Mouse (Mus musculus): ENCODE results near the gene Adam11. TPM values are rescaled to one million over a fixed set of nuclear protein-coding genes. Genes with fewer than 3 reads are reported as not detected.

The Adam11 gene
- polyA plus RNA-seq, 1 experiment from 2014 or later, result 8.8 TPM

- H3K27me3 ChIP-seq (ENCODE audit: insufficient read depth, low read length), result no peaks in the 10 kb centered on the region
- H3K4me2 ChIP-seq (replicated peaks; ENCODE audit: low read depth, low read length), result no peak overlapping the region
- WGBS, result 85% methylated on average over 5 of the region's 5 CpGs
- H3K27ac ChIP-seq (ENCODE audit: low read length), result no peak overlapping the region
- H3K36me3 ChIP-seq (ENCODE audit: insufficient read depth, low read length), result no peaks in the 10 kb centered on the region
- peaks cover 15% of the 10 kb centered on the region for H3K4me1 ChIP-seq (ENCODE audit: insufficient read depth, low read length)
- no peak for ATAC-seq (ENCODE audit: low FRiP score, low TSS enrichment)
- no peak overlapping the region for H3K9ac ChIP-seq (replicated peaks; ENCODE audit: low read length)
- no peak overlapping the region for H3K4me3 ChIP-seq (ENCODE audit: low read length)
- H3K9me3 ChIP-seq (ENCODE audit: low read length), result no peaks in the 10 kb centered on the region
Measured at GRCm38 (mm10) chr11:102787688-102788177, 26.5 kb downstream of the Adam11 start.

- H3K4me2 ChIP-seq (replicated peaks; ENCODE audit: low read depth, low read length), result no peak overlapping the region
- peaks cover 33% of the 10 kb centered on the region for H3K4me1 ChIP-seq (ENCODE audit: insufficient read depth, low read length)
- H3K27ac ChIP-seq (ENCODE audit: low read length), result peak overlapping the region; percentile 5
- no peaks in the 10 kb centered on the region for H3K27me3 ChIP-seq (ENCODE audit: insufficient read depth, low read length)
- H3K36me3 ChIP-seq (ENCODE audit: insufficient read depth, low read length), result peaks cover 6% of the 10 kb centered on the region; the same call in 1 of the 2 replicates
- WGBS, result 17% methylated on average over 14 of the region's 14 CpGs
- no peaks in the 10 kb centered on the region for H3K9me3 ChIP-seq (ENCODE audit: low read length)
- ATAC-seq (ENCODE audit: low FRiP score, low TSS enrichment), result no peak
- 0 out of 2 replicates have a peak overlapping the region, but pooled peaks have one; percentile 0 for H3K9ac ChIP-seq (replicated peaks; ENCODE audit: low read length)
- H3K4me3 ChIP-seq (ENCODE audit: low read length), result no peak overlapping the region
Measured at GRCm38 (mm10) chr11:102791682-102792445, 30.6 kb downstream of the Adam11 start.

GRCm38 (mm10) chr11:102794157-102794556 is 32.9 kb downstream of the Adam11 start:
- no peaks in the 10 kb centered on the region for H3K9me3 ChIP-seq (ENCODE audit: low read length)
- 12% methylated on average over 8 of the region's 8 CpGs for WGBS
- H3K9ac ChIP-seq (replicated peaks; ENCODE audit: low read length), result no peak overlapping the region
- H3K27me3 ChIP-seq (ENCODE audit: insufficient read depth, low read length), result no peaks in the 10 kb centered on the region
- H3K4me1 ChIP-seq (ENCODE audit: insufficient read depth, low read length), result peaks cover 33% of the 10 kb centered on the region
- ATAC-seq (ENCODE audit: low FRiP score, low TSS enrichment), result peak; percentile 55; the same call in 1 of the 2 replicates
- H3K4me3 ChIP-seq (ENCODE audit: low read length), result no peak overlapping the region
- H3K36me3 ChIP-seq (ENCODE audit: insufficient read depth, low read length), result peaks cover 12% of the 10 kb centered on the region; the same call in 1 of the 2 replicates
- no peak overlapping the region for H3K4me2 ChIP-seq (replicated peaks; ENCODE audit: low read depth, low read length)
- 0 out of 2 replicates have a peak overlapping the region, but pooled peaks have one; percentile 35 for H3K27ac ChIP-seq (ENCODE audit: low read length)

- H3K9ac ChIP-seq (replicated peaks; ENCODE audit: low read length), result no peak overlapping the region
- no peaks in the 10 kb centered on the region for H3K27me3 ChIP-seq (ENCODE audit: insufficient read depth, low read length)
- H3K4me2 ChIP-seq (replicated peaks; ENCODE audit: low read depth, low read length), result no peak overlapping the region
- 43% methylated on average over 5 of the region's 5 CpGs for WGBS
- H3K4me1 ChIP-seq (ENCODE audit: insufficient read depth, low read length), result peaks cover under 1% of the 10 kb centered on the region; the same call in 1 of the 2 replicates
- H3K4me3 ChIP-seq (ENCODE audit: low read length), result no peak overlapping the region
- peaks cover 37% of the 10 kb centered on the region for H3K36me3 ChIP-seq (ENCODE audit: insufficient read depth, low read length)
- no peak for ATAC-seq (ENCODE audit: low FRiP score, low TSS enrichment)
- H3K9me3 ChIP-seq (ENCODE audit: low read length), result no peaks in the 10 kb centered on the region; the same call in 1 of the 2 replicates
- no peak overlapping the region for H3K27ac ChIP-seq (ENCODE audit: low read length)
Measured at GRCm38 (mm10) chr11:102803453-102803852, 42.2 kb downstream of the Adam11 start.

GRCm38 (mm10) chr11:102808246-102808645 is 47.0 kb downstream of the Adam11 start:
- H3K36me3 ChIP-seq (ENCODE audit: insufficient read depth, low read length), result peaks cover 9% of the 10 kb centered on the region
- H3K4me3 ChIP-seq (ENCODE audit: low read length), result no peak overlapping the region
- no peak for ATAC-seq (ENCODE audit: low FRiP score, low TSS enrichment)
- peaks cover 14% of the 10 kb centered on the region for H3K4me1 ChIP-seq (ENCODE audit: insufficient read depth, low read length)
- H3K9me3 ChIP-seq (ENCODE audit: low read length), result no peaks in the 10 kb centered on the region; the same call in 1 of the 2 replicates
- no peak overlapping the region for H3K4me2 ChIP-seq (replicated peaks; ENCODE audit: low read depth, low read length)
- WGBS, result 80% methylated on average over 5 of the region's 5 CpGs
- no peaks in the 10 kb centered on the region for H3K27me3 ChIP-seq (ENCODE audit: insufficient read depth, low read length)
- H3K27ac ChIP-seq (ENCODE audit: low read length), result no peak overlapping the region
- H3K9ac ChIP-seq (replicated peaks; ENCODE audit: low read length), result no peak overlapping the region

GRCm38 (mm10) chr11:102810721-102811485 is 49.7 kb downstream of the Adam11 start:
- Histone ChIP-seq H3K27ac (ENCODE audit: low read length) (no peak overlapping the region), H3K9me3 (ENCODE audit: low read length) (no peaks in the 10 kb centered on the region), H3K4me1 (ENCODE audit: insufficient read depth, low read length) (peaks cover 20% of the 10 kb centered on the region), H3K27me3 (ENCODE audit: insufficient read depth, low read length) (no peaks in the 10 kb centered on the region), H3K4me3 (ENCODE audit: low read length) (no peak overlapping the region), H3K4me2 (replicated peaks; ENCODE audit: low read depth, low read length) (no peak overlapping the region), H3K9ac (replicated peaks; ENCODE audit: low read length) (no peak overlapping the region), H3K36me3 (ENCODE audit: insufficient read depth, low read length) (no peaks in the 10 kb centered on the region)
- WGBS, result 47% methylated on average over 4 of the region's 4 CpGs
- ATAC-seq (ENCODE audit: low FRiP score, low TSS enrichment), result no peak

GRCm38 (mm10) chr11:102814881-102815280 is 53.6 kb downstream of the Adam11 start:
- Histone ChIP-seq H3K4me1 (ENCODE audit: insufficient read depth, low read length) (peaks cover 31% of the 10 kb centered on the region), H3K9ac (replicated peaks; ENCODE audit: low read length) (no peak overlapping the region), H3K4me2 (replicated peaks; ENCODE audit: low read depth, low read length) (no peak overlapping the region), H3K9me3 (ENCODE audit: low read length) (no peaks in the 10 kb centered on the region), H3K4me3 (ENCODE audit: low read length) (no peak overlapping the region), H3K36me3 (ENCODE audit: insufficient read depth, low read length) (no peaks in the 10 kb centered on the region), H3K27ac (ENCODE audit: low read length) (no peak overlapping the region), H3K27me3 (ENCODE audit: insufficient read depth, low read length) (no peaks in the 10 kb centered on the region)
- ATAC-seq (ENCODE audit: low FRiP score, low TSS enrichment), result no peak

GRCm38 (mm10) chr11:102818121-102819020 is 57.1 kb downstream of the Adam11 start:
- Histone ChIP-seq H3K27ac (ENCODE audit: low read length) (peak overlapping the region; percentile 99), H3K27me3 (ENCODE audit: insufficient read depth, low read length) (no peaks in the 10 kb centered on the region), H3K9ac (replicated peaks; ENCODE audit: low read length) (peak overlapping the region; percentile 97), H3K9me3 (ENCODE audit: low read length) (no peaks in the 10 kb centered on the region), H3K4me2 (replicated peaks; ENCODE audit: low read depth, low read length) (peak overlapping the region; percentile 88), H3K4me1 (ENCODE audit: insufficient read depth, low read length) (peaks cover 28% of the 10 kb centered on the region), H3K36me3 (ENCODE audit: insufficient read depth, low read length) (no peaks in the 10 kb centered on the region), H3K4me3 (ENCODE audit: low read length) (peak overlapping the region; percentile 90)
- WGBS, result under 1% methylated on average over 54 of the region's 92 CpGs
- peak; percentile 58 for ATAC-seq (ENCODE audit: low FRiP score, low TSS enrichment)

All from kidney, embryonic 16.5 days (tissue).